Mouse (Mus musculus): ENCODE results near the gene Astn2. TPM values are rescaled to one million over a fixed set of nuclear protein-coding genes. Genes with fewer than 3 reads are reported as not detected.
A peak's percentile ranks its signal among the peaks of the same experiment; 100 is the strongest.

Gene Astn2
- total and polyA plus RNA-seq, 3 experiments = 0.50 to 0.90 (median 0.78) TPM

GRCm38 (mm10) chr4:65673418-65673933 lies 730.9 kb downstream of the Astn2 start:
- Histone ChIP-seq H3K4me3 (no peak overlapping the region), H3K9ac (ENCODE audit: low read depth, low read length) (no peak overlapping the region), H3K27me3 (ENCODE audit: control insufficient read depth, insufficient read depth, low read length) (no peaks in the 10 kb centered on the region), H3K36me3 (ENCODE audit: control insufficient read depth, insufficient read depth, low read length) (no peaks in the 10 kb centered on the region), H3K79me2 (replicated peaks; ENCODE audit: control insufficient read depth, insufficient read depth, low read length) (no peaks in the 10 kb centered on the region), H3K27ac (no peak overlapping the region), H3K4me1 (ENCODE audit: control insufficient read depth, insufficient read depth, low read length) (no peaks in the 10 kb centered on the region)
- TF ChIP-seq EP300 (IDR thresholded peaks at IDR 0.05; ENCODE audit: insufficient read depth, low read depth, low read length) = no peak
- no peak for TF ChIP-seq CTCF (IDR thresholded peaks at IDR 0.05)
- TF ChIP-seq POLR2A (IDR thresholded peaks at IDR 0.05; ENCODE audit: insufficient read depth, low read depth, low read length) = no peak
- 58% methylated on average over 4 of the region's 4 CpGs for WGBS
- no peak for DNase-seq
- intact Hi-C loops (cut with DNase I) = no loop called here

GRCm38 (mm10) chr4:65672294-65672693 lies 732.1 kb downstream of the Astn2 start:
- DNase-seq = no peak
- Histone ChIP-seq H3K36me3 (ENCODE audit: control insufficient read depth, insufficient read depth, low read length) (no peaks in the 10 kb centered on the region), H3K27ac (no peak overlapping the region), H3K27me3 (ENCODE audit: control insufficient read depth, insufficient read depth, low read length) (no peaks in the 10 kb centered on the region), H3K79me2 (replicated peaks; ENCODE audit: control insufficient read depth, insufficient read depth, low read length) (no peaks in the 10 kb centered on the region), H3K9ac (ENCODE audit: low read depth, low read length) (no peak overlapping the region), H3K4me1 (ENCODE audit: control insufficient read depth, insufficient read depth, low read length) (no peaks in the 10 kb centered on the region), H3K4me3 (no peak overlapping the region)
- TF ChIP-seq POLR2A (IDR thresholded peaks at IDR 0.05; ENCODE audit: insufficient read depth, low read depth, low read length) = no peak
- TF ChIP-seq CTCF (IDR thresholded peaks at IDR 0.05) = no peak
- no peak for TF ChIP-seq EP300 (IDR thresholded peaks at IDR 0.05; ENCODE audit: insufficient read depth, low read depth, low read length)
- WGBS = 28% methylated on average over 2 of the region's 2 CpGs
- intact Hi-C loops (cut with DNase I) = no loop called here

GRCm38 (mm10) chr4:65671585-65672184 lies 732.7 kb downstream of the Astn2 start:
- Histone ChIP-seq H3K27ac (no peak overlapping the region), H3K4me3 (no peak overlapping the region), H3K27me3 (ENCODE audit: control insufficient read depth, insufficient read depth, low read length) (no peaks in the 10 kb centered on the region), H3K4me1 (ENCODE audit: control insufficient read depth, insufficient read depth, low read length) (no peaks in the 10 kb centered on the region), H3K9ac (ENCODE audit: low read depth, low read length) (no peak overlapping the region), H3K79me2 (replicated peaks; ENCODE audit: control insufficient read depth, insufficient read depth, low read length) (no peaks in the 10 kb centered on the region), H3K36me3 (ENCODE audit: control insufficient read depth, insufficient read depth, low read length) (no peaks in the 10 kb centered on the region)
- TF ChIP-seq CTCF (IDR thresholded peaks at IDR 0.05) (no peak), EP300 (IDR thresholded peaks at IDR 0.05; ENCODE audit: insufficient read depth, low read depth, low read length) (no peak), POLR2A (IDR thresholded peaks at IDR 0.05; ENCODE audit: insufficient read depth, low read depth, low read length) (no peak)
- DNase-seq = no peak
- 34% methylated on average over 6 of the region's 6 CpGs for WGBS
- intact Hi-C loops (cut with DNase I) = no loop called here

GRCm38 (mm10) chr4:65667030-65667610 lies 737.3 kb downstream of the Astn2 start:
- no peaks in the 10 kb centered on the region for H3K36me3 ChIP-seq (ENCODE audit: control insufficient read depth, insufficient read depth, low read length)
- H3K27me3 ChIP-seq (ENCODE audit: control insufficient read depth, insufficient read depth, low read length) = no peaks in the 10 kb centered on the region
- no peaks in the 10 kb centered on the region for H3K79me2 ChIP-seq (replicated peaks; ENCODE audit: control insufficient read depth, insufficient read depth, low read length)
- no peaks in the 10 kb centered on the region for H3K4me1 ChIP-seq (ENCODE audit: control insufficient read depth, insufficient read depth, low read length)
- 86% methylated on average over 5 of the region's 5 CpGs for WGBS
- intact Hi-C loops (cut with DNase I) = no loop called here
- DNase-seq = no peak
- no peak overlapping the region for H3K4me3 ChIP-seq
- H3K27ac ChIP-seq = no peak overlapping the region
- no peak for TF ChIP-seq EP300 (IDR thresholded peaks at IDR 0.05; ENCODE audit: insufficient read depth, low read depth, low read length)
- no peak for TF ChIP-seq POLR2A (IDR thresholded peaks at IDR 0.05; ENCODE audit: insufficient read depth, low read depth, low read length)
- TF ChIP-seq CTCF (IDR thresholded peaks at IDR 0.05) = no peak
- no peak overlapping the region for H3K9ac ChIP-seq (ENCODE audit: low read depth, low read length)

GRCm38 (mm10) chr4:65663176-65663575 lies 741.2 kb downstream of the Astn2 start:
- no peaks in the 10 kb centered on the region for H3K27me3 ChIP-seq (ENCODE audit: control insufficient read depth, insufficient read depth, low read length)
- WGBS = 87% methylated on average over 6 of the region's 6 CpGs
- no peak overlapping the region for H3K4me3 ChIP-seq
- TF ChIP-seq CTCF (IDR thresholded peaks at IDR 0.05) (no peak), EP300 (IDR thresholded peaks at IDR 0.05; ENCODE audit: insufficient read depth, low read depth, low read length) (no peak), POLR2A (IDR thresholded peaks at IDR 0.05; ENCODE audit: insufficient read depth, low read depth, low read length) (no peak)
- H3K4me1 ChIP-seq (ENCODE audit: control insufficient read depth, insufficient read depth, low read length) = no peaks in the 10 kb centered on the region
- intact Hi-C loops (cut with DNase I) = no loop called here
- no peaks in the 10 kb centered on the region for H3K79me2 ChIP-seq (replicated peaks; ENCODE audit: control insufficient read depth, insufficient read depth, low read length)
- no peaks in the 10 kb centered on the region for H3K36me3 ChIP-seq (ENCODE audit: control insufficient read depth, insufficient read depth, low read length)
- DNase-seq = no peak
- no peak overlapping the region for H3K9ac ChIP-seq (ENCODE audit: low read depth, low read length)
- no peak overlapping the region for H3K27ac ChIP-seq

- 2% methylated on average over 2 of the region's 2 CpGs for WGBS
- Histone ChIP-seq H3K27me3 (ENCODE audit: control insufficient read depth, insufficient read depth, low read length) (no peaks in the 10 kb centered on the region), H3K4me3 (no peak overlapping the region), H3K27ac (no peak overlapping the region), H3K79me2 (replicated peaks; ENCODE audit: control insufficient read depth, insufficient read depth, low read length) (no peaks in the 10 kb centered on the region), H3K9ac (ENCODE audit: low read depth, low read length) (no peak overlapping the region), H3K4me1 (ENCODE audit: control insufficient read depth, insufficient read depth, low read length) (no peaks in the 10 kb centered on the region; the same call in 1 of the 2 replicates), H3K36me3 (ENCODE audit: control insufficient read depth, insufficient read depth, low read length) (no peaks in the 10 kb centered on the region)
- peak; percentile 61 to 78 for DNase-seq
- no peak for TF ChIP-seq EP300 (IDR thresholded peaks at IDR 0.05; ENCODE audit: insufficient read depth, low read depth, low read length)
- TF ChIP-seq CTCF (IDR thresholded peaks at IDR 0.05) = peak; percentile 94
- intact Hi-C loops (cut with DNase I) = loop anchor here (2.0 to 5.0 kb wide), 2 partner anchors 136 to 778 kb away; no protein-coding TSS in a partner anchor
Measured at GRCm38 (mm10) chr4:65654723-65655122, 749.7 kb downstream of the Astn2 start.

All from heart, adult 2 months (tissue).